Mouse (Mus musculus) ES-Bruce4 (cell line): Measurements from ENCODE around the gene Pkn1. TPM values are rescaled to one million over a fixed set of nuclear protein-coding genes. Genes with fewer than 3 reads are reported as not detected.

Experiments
- H3K27ac ChIP-seq: 2 replicates; pipeline ENCODE4 v1.5.1; 2012; ENCODE audit warnings: low read length, inconsistent platforms; ENCODE audit not compliant: insufficient read depth
- H3K27me3 ChIP-seq: 2 replicates; pipeline ENCODE4 v1.6.1; 2012; ENCODE audit warnings: mild to moderate bottlenecking, low read length, inconsistent platforms; ENCODE audit not compliant: control insufficient read depth, poor library complexity, insufficient read depth, severe bottlenecking
- H3K36me3 ChIP-seq: 2 replicates; pipeline ENCODE4 v1.6.1; 2012; ENCODE audit warnings: inconsistent platforms, mild to moderate bottlenecking, low read length, moderate library complexity; ENCODE audit not compliant: control insufficient read depth, poor library complexity, insufficient read depth, severe bottlenecking
- H3K4me1 ChIP-seq: one replicate; pipeline ENCODE4 v1.8.1; 2011; ENCODE audit warnings: low read length; ENCODE audit not compliant: control insufficient read depth, insufficient read depth
- H3K4me3 ChIP-seq: 2 replicates; pipeline ENCODE4 v1.5.1; 2011; ENCODE audit warnings: low read depth, mild to moderate bottlenecking, low read length
- H3K9ac ChIP-seq: 2 replicates; pipeline ENCODE4 v1.6.1; 2012; ENCODE audit warnings: low read depth, mild to moderate bottlenecking, inconsistent platforms; ENCODE audit not compliant: poor library complexity, severe bottlenecking
- H3K9me3 ChIP-seq: replicated peaks from 2 replicates; pipeline ENCODE4 v1.6.1; 2012; ENCODE audit warnings: mild to moderate bottlenecking, low read length, inconsistent platforms; ENCODE audit not compliant: control insufficient read depth, poor library complexity, insufficient read depth, severe bottlenecking
- CTCF ChIP-seq: IDR thresholded peaks from one replicate; pipeline ENCODE4 v1.8.1; 2011; ENCODE audit warnings: low read depth, low read length
- EP300 ChIP-seq: IDR thresholded peaks from 2 replicates; pipeline ENCODE4 v1.6.1; 2011; ENCODE audit warnings: low read depth, low read length; ENCODE audit not compliant: insufficient read depth
- POLR2A ChIP-seq: IDR thresholded peaks from one replicate; pipeline ENCODE4 v1.8.1; 2011; ENCODE audit warnings: low read length; ENCODE audit not compliant: insufficient read depth
- polyA plus RNA-seq: library from polyadenylated mRNA; stranded (reverse); fragments of >200 nt; gene quantifications from 2 replicates; pipeline ENCODE4 v1.2.4, GENCODE M21; 2011; ENCODE audit warnings: low read depth; ENCODE audit not compliant: missing spikeins, insufficient read depth, insufficient read length

Gene Pkn1
- polyA plus RNA-seq, 1 experiment: 19.9 TPM

GRCm38 (mm10) chr8:83647511-83647910 is 51.5 kb downstream of the Pkn1 start:
- Histone ChIP-seq H3K9me3 (no peaks in the 10 kb centered on the region), H3K4me1 (no peaks in the 10 kb centered on the region), H3K4me3 (no peak overlapping the region), H3K27me3 (no peaks in the 10 kb centered on the region), H3K36me3 (no peaks in the 10 kb centered on the region), H3K27ac (no peak overlapping the region), H3K9ac (no peak overlapping the region)
- TF ChIP-seq CTCF (no peak), EP300 (no peak), POLR2A (no peak)

- H3K9me3 ChIP-seq: peaks cover 6% of the 10 kb centered on the region
Observed at GRCm38 (mm10) chr8:83639649-83640048, 59.3 kb downstream of the Pkn1 start.

GRCm38 (mm10) chr8:83638856-83639255 is 60.1 kb downstream of the Pkn1 start:
- Histone ChIP-seq H3K9me3 (peaks cover 6% of the 10 kb centered on the region), H3K36me3 (no peaks in the 10 kb centered on the region), H3K4me3 (no peak overlapping the region), H3K4me1 (no peaks in the 10 kb centered on the region), H3K27ac (no peak overlapping the region), H3K9ac (no peak overlapping the region), H3K27me3 (no peaks in the 10 kb centered on the region)
- TF ChIP-seq CTCF (no peak), EP300 (no peak), POLR2A (no peak)

More at GRCm38 (mm10) chr8:83639649-83640048, 59.3 kb downstream of the Pkn1 start:
- Histone ChIP-seq H3K4me3 (no peak overlapping the region), H3K27me3 (no peaks in the 10 kb centered on the region), H3K36me3 (no peaks in the 10 kb centered on the region), H3K27ac (no peak overlapping the region), H3K4me1 (no peaks in the 10 kb centered on the region), H3K9ac (no peak overlapping the region)
- no peak for TF ChIP-seq CTCF
- TF ChIP-seq EP300: no peak
- no peak for TF ChIP-seq POLR2A

- Histone ChIP-seq H3K36me3 (no peaks in the 10 kb centered on the region), H3K9ac (no peak overlapping the region), H3K27ac (no peak overlapping the region), H3K4me3 (no peak overlapping the region), H3K4me1 (no peaks in the 10 kb centered on the region), H3K27me3 (peaks cover 1% of the 10 kb centered on the region; the same call in 1 of the 2 replicates), H3K9me3 (peaks cover 9% of the 10 kb centered on the region)
- no peak for TF ChIP-seq CTCF
- TF ChIP-seq POLR2A: no peak
- TF ChIP-seq EP300: no peak
Observed at GRCm38 (mm10) chr8:83632083-83632707, 66.8 kb downstream of the Pkn1 start.

GRCm38 (mm10) chr8:83625676-83626299 is 73.2 kb downstream of the Pkn1 start:
- no peaks in the 10 kb centered on the region for H3K36me3 ChIP-seq
- TF ChIP-seq EP300 (no peak), CTCF (no peak), POLR2A (no peak)
- H3K4me3 ChIP-seq: no peak overlapping the region
- no peaks in the 10 kb centered on the region for H3K4me1 ChIP-seq
- peaks cover 1% of the 10 kb centered on the region; the same call in 1 of the 2 replicates for H3K27me3 ChIP-seq
- H3K9ac ChIP-seq: no peak overlapping the region
- H3K9me3 ChIP-seq: no peaks in the 10 kb centered on the region
- H3K27ac ChIP-seq: no peak overlapping the region

GRCm38 (mm10) chr8:83624739-83625138 is 74.2 kb downstream of the Pkn1 start:
- no peaks in the 10 kb centered on the region for H3K4me1 ChIP-seq
- H3K27ac ChIP-seq: no peak overlapping the region
- TF ChIP-seq CTCF: peak; percentile 50
- TF ChIP-seq POLR2A: no peak

More at GRCm38 (mm10) chr8:83624739-83625138, 74.2 kb downstream of the Pkn1 start:
- Histone ChIP-seq H3K27me3 (peaks cover 1% of the 10 kb centered on the region; the same call in 1 of the 2 replicates), H3K9ac (no peak overlapping the region), H3K4me3 (no peak overlapping the region), H3K36me3 (no peaks in the 10 kb centered on the region), H3K9me3 (no peaks in the 10 kb centered on the region)
